Mouse (Mus musculus) cerebral cortex, adult 2 months (tissue): ENCODE measurements around the gene Cenpp.

ENCODE experiments used
- WGBS: fragments of 180-500 bp; shearing (Covaris S2); methylation state at CpG from one replicate; pipeline ENCODE4 v1.1.7; 2018; 5-methylcytosine and 5-hydroxymethylcytosine counted together

The Cenpp gene

DNA sequence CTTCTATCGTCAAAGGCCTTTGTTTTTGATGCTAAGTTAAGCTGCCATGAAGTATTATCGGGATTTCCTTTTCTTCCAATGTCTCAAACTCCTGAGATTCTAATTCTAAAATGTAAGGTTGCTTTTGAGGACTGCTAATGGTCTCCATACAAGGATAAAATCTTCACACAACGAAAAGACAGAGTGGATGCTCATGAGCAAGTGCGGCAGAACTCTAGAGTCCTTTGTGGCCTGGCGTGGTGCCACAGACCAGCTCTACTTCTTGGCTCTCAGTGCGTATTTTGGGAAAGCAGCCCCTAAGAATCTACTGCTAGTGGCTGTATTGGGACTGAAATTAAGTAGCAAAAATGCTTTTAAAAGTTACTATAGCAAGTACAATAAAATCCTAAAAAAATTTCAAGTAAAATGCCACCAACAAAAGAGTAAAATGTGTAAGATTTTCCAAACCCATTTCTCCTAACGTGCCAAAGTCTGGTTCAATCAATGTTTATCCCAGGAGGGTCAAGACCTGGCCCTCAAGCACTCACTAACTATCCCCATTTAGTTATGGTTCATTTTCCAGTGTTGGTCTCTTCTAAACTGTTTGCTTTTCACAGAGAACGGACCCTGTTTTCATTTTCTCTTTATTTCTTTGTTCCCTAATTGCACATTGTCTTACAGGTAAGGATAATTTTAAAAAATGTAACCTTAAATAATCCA is 68.1 kb downstream of the Cenpp start:
- 77% methylated on average over 8 of the region's 8 CpGs for WGBS

DNA sequence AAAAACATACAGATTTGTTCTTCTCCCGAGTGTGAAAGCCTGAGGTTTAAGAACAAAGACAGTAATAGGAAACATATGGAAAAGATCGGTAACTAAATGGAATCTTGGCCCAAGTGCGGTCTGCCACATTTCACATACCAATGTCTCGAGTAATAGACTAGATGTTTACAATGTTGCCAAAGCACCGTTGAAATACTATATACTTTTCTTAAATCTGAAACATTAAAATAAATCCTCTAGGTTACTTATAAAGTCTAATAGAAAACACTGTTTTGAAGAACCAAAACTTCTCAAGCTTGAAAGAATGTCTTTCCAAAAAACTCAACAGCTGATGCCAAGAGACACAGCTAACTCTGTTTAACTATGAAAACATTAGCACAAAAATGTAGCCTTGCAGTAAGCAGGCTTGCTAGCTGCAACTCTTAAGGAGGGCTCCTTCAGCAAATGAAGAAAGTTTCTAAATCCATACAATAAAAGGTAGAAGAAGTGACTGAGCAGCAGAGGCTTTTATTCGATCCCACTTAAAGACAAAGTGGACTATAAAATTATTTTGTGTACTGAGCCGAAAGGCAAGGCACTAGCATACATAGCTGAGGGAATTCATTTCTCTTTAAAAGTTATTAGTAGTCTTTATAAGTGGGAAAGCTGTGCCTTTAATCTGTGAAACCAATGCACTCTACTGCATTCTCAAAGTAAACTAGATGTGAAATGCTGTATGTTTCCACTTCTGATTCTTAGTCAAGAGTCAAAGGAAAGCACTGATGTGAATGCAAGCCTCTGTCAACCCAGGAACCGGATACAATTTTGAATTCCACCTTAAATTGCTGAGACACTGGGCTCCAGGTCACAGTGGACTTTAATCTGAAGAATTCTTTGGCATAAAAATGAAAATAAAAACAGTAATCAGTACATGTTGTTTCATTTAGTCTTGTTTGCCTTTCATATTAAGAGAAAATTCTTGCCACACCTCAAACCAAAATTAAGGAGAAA is 70.7 kb downstream of the Cenpp start, which contains the start of gene Omd:
TSS of gene Omd (plus strand) at position 922 of the 990 bp plus-strand sequence.
- 55% methylated on average over 8 of the region's 8 CpGs for WGBS

DNA sequence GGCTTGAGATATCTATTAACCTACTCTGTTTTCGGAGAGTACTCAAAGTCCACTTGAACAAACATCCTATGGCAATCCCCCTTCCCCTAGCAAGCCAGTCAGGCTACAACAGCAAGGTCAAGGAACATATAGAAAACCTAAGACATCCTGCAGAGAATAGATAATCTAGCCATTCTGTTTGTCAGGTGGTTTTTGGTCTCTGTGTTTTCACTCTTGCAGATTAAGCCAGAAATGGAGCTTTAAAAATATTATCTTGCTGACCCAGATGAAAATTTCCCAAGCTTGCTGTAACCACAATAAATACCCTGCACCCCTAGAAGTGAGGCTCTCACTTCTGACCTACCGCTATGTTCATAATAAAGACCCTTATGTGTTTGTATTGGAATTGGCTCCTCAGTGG is 81.2 kb downstream of the Cenpp start:
- 92% methylated on average over 2 of the region's 2 CpGs for WGBS

DNA sequence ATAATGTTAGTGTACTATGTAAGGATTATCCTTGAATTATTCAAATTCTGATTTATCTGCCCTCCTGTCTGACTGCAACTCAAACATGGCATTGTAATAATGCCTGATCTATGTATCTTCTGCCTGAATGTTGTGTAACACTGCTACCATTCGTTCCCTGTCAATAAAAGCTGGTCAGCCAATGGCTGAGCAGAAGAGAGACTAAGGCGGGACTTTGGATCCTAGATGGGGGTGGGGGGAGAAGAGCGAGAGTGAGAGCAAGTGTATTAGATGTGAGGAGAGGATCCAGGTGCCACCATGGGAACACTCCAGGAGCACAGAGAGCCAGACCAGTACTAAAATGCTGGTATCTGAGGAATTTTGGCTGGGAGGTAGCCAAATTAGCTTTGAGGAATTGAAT is 82.2 kb downstream of the Cenpp start:
- 79% methylated on average over 3 of the region's 3 CpGs for WGBS

DNA sequence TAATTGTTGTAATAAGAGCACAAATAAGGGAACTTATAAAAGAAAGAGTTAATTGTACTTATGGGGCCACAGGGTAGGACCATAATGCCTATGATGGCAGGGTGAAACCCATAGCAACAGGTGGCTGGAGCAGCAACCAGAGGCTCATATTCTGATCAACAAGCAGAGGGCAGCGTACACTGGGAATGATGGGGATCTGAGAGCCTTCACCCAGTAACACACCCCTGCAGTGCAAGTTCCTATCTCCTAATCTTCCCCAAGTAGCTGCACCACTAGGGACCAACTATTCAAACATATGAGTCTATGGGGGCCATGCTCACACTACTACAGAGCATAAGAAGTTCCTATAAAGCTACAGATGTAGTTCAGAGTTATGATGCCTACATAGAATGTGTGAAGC is 88.2 kb downstream of the Cenpp start:
- WGBS: 82% methylated on average over 1 of the region's 1 CpGs

DNA sequence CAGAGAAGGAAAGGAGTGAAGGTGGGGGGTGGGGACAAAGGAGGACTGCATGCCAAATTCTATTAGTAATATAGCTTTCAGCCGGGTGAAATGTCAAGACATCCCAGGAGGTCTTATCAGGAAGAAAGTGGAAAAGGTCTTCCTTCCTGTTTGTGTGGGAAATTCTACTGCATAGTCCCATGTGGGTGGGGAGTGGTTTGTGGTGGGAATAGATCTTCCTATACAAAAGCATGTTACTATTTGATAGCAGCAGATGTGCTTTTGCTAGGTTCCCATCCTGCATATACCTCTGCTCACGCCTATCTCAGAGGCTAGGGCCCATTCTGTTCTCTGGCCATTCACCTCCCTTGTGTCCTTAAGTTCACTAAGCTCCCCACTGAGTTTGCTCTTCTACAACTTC is 91.7 kb downstream of the Cenpp start:
- 67% methylated on average over 2 of the region's 2 CpGs for WGBS

DNA sequence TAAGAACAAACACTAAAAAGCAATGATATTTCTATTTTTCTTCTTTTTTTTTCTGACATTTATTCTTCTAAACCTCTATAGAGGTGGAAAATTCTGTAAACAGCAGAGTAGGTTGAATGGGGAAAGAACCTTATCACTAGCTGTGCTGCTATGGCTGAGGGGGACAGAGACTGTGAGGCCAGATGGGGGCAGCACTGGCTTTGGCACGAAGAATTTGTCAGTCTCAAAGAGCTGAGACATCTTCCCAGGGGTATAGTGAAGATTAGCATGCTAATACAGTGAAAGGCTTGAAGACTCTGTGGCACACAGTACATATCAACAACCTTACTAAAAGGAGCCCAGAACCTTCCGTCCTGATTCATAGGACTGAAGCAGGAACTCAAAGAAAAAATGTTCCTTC is 93.4 kb downstream of the Cenpp start:
- 40% methylated on average over 2 of the region's 2 CpGs for WGBS

DNA sequence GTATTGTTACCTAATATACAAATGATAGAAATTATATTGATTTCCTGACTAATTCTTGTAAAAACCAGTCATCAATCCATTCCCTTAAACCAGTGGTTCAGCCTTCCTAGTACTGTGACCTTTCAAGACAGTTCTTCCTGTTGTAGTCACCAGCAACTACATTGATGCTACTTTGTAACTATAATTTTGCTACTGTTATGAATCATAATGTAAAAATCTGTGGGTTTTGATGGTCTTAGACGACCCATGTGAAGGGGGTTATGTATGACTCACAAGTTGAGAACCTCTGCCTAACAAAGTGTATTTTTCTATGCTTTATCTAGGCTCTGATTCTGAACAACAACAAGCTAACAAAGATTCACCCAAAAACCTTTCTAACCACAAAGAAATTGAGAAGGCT is 95.7 kb downstream of the Cenpp start:
- WGBS: 74% methylated on average over 1 of the region's 1 CpGs

DNA sequence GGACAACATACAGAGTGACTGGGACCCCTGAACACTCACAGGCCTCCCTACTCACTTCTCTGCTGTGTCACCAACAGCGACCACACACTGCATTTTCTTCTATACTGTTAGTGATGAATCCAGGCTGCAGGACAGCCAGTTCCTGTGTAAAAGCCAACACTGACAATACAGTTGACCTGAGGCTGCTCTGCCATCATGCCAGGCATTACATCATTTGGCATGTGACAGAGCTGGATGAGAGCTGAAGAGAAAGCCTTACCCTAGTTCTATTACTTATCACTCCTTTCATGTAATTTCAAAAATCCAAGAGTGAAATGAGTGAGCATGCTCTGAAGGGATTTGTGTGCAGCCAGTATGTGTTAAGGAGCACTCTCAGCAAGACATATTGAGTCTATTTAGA is 96.4 kb downstream of the Cenpp start:
- WGBS: 72% methylated on average over 1 of the region's 1 CpGs

DNA sequence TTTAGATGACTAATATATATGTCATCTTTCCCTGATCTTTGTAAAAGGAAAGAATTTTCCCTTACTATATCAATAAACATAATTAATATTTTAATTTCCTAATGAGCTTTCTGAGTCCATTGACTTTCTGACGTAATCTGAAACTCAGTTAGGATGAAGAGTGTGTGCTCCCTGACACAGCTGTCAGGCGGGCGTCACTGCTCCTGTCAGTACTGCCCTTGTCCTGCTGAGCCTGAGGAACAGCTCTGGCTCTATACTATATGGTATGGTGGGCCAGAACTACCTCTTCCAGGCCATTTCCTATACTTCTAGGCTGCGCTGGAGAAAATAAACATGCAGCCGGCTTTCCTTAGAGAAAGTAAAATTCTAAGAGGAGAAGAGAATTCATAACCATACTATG is 98.1 kb downstream of the Cenpp start:
- WGBS: 88% methylated on average over 5 of the region's 5 CpGs

DNA sequence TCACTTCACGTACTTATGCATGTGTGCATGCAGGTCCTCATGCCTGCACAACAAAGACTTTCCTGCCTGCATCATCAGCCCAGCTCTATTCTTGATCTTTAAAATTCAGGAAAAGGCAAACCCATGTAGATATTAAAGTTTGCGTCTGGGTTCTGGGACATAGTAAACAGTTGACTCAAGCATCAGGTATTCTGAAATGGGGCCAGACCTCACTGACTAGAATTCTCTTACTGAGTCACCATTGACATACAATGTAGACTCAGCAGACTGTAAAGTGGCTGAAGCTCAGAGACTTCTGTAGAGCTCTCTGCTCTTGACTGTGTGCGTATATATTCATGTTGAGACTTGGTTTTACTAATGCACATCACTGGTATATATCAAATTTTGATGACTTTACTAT is 103.0 kb downstream of the Cenpp start:
- 94% methylated on average over 3 of the region's 3 CpGs for WGBS

DNA sequence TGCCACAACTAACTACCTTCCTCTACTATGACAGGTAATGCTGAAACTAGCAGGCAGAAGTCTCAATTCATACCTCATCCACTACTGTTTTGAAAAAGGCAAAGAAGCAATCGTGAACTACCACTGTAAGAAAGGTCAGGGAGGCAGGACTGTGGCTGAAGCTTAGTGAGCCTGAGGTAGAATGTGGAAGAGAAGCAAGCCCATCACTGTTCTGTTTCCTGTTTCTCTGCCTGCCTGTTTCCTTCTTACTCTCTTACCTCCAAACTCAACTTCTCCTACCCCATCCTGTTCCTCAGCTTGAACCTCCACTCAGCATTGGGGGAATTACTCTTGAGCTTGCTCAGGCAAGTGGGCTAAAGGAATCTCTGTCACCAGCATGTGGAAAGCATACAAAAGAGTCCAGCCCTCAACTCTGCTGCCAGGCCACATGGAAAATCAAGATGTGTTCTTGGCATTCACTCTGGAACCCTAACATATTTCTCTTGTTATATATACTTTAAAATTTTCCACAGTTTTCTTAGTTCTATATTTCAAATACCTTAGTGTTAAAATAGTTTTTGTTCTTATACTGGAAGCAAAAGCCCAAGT is 104.9 kb downstream of the Cenpp start:
- WGBS: 81% methylated on average over 1 of the region's 1 CpGs

DNA sequence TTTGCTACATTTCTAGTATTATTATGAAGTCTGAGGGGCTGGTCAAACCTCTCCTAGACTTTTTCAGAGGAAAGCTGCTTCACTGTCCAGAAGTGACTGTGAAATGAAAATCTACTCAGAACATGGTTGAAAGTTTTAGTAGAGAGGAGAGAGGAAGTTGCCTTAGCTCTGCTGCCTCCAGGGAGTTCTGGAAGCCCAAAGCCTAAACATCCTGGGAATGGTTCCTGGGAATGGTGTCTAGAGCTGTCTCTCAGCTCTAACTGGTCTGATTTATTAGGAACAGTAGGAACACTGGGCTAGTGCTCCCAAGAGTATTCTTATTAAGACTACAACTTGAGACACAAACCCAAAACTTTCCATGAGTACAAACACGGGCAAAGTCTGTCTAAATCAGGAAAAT is 106.1 kb downstream of the Cenpp start:
- 90% methylated on average over 1 of the region's 1 CpGs for WGBS

DNA sequence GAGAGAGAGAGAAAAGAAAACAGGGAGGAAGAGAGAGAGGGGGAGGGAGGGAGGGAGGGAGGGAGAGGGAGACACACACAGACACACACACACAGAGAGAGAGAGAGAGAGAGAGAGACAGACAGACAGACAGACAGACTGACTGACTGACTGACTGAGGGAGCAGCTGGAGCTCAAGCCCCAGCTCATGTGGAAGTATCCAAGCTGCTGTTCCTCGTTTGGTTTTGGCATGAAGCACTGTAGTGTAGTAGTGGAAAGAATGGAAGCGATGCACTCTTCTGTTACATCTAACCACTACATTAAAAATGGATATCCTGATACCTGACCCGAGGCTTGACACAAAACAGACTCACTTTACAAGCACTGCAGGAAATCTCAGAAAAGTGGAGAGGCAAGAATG is 106.9 kb downstream of the Cenpp start:
- WGBS: 62% methylated on average over 3 of the region's 3 CpGs

DNA sequence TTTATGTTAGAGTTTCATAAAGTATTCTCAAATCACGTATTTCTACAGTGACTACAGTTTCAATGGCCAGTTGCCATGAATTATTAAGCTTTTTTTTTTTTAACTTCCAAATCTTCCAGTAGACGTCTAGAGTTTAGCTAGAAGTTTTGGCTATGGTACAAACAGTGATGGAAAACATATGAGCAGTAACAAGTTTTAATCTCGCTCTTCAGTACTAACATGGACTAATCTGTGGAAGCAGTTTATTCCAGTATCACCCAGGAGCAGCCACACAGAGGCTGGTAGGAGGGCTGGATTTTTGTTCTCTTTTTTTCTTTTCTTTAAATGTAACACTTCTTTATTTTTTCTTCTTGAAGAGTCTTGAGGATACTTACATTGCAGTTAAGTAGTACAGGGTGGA is 108.3 kb downstream of the Cenpp start, which contains the start of gene Aspn:
TSS of gene Aspn (plus strand) at position 165 of the 400 bp plus-strand sequence.
- 73% methylated on average over 3 of the region's 3 CpGs for WGBS

DNA sequence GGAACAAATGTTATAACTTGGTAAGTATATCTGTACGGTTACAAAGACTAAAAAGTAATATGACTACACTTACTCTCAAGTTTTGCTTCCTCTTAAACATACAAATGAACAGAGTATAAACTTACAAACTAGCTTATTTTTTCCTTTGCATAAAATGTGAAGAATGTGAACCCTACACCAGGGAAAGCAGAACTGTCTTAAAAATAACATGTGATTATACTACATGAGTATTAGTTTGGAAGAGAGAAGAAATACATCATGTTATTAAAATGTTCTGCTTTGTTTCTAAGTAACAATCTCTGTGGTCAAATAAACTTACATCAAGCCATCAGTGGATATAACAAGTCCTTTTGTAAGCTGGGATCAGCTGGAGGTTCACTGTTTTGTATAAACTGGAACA is 113.9 kb downstream of the Cenpp start:
- 91% methylated on average over 1 of the region's 1 CpGs for WGBS

DNA sequence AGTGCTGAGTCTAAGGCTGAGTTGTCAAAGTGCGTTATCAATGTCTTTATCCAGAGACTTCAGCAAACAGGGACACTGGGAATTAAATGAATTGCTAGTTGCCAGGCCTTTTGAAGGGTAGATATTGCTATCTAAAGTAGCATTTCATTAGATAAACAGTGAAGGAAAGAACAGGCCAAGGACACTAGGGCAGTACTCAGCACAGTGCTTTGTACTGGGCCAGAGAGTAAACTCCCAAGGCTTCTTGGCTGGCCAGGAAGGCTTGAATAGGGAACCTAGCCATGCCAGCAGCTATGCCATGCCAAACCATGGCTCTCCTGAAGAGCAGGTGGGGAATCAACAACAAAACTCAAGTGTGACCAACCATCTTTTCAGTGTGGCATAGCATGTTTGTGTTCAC is 115.6 kb downstream of the Cenpp start:
- 100% methylated on average over 1 of the region's 1 CpGs for WGBS

DNA sequence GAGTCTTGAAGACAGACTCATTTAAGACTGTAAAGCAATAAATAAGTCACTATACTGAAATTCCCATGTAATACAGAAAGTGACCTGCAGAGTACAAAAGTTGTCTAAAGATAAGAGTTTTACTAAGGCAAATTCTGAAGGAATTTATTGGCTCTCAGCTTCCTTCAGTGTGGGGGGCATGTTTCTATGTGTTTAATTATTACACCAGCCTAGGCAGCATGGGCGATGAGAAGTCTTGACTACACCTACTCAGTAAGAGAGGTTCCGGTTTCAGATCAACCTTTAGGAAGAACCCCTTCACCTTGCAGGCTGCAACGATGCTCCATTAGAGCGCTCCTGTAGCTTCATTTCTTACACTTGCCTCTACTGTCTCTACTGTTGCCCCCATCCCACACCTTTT is 121.9 kb downstream of the Cenpp start:
- WGBS: 97% methylated on average over 4 of the region's 4 CpGs

DNA sequence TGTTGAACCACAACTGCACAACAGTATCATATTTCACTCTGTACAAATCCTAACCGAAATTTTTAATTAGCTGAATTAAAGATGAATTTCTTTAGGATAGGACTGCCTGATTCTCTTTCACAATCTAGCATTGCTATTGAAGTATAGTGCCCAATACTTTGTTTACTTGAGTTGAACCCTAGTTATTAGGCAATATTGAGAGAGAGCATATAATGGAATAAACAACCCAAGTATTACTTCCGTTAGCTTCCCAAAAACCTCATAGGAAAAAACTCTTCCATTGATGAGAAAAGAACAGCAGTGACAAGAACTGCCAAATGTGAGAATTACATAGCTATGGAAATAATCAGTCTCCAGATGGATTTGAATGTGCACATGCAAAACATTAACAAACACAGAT is 126.3 kb downstream of the Cenpp start:
- WGBS: 84% methylated on average over 2 of the region's 2 CpGs

DNA sequence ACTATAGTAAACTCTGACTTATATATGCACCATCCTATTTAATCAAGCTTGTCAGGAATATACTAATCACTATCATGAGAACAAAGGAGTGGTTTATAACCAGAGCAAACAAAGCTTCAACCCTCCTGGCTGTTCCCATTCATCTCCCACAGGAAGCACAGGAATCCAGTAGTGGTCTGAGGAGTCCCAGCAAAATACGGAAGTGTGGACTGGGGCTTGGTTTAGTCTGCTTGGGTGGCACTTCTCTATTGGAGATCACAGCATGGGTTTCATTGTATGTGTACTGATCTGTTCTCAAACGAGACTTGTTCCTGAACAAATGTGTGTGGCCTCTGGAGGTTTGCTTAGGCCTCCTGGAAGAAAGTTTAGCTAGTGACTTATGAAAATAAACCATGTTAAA is 133.8 kb downstream of the Cenpp start:
- WGBS: 59% methylated on average over 2 of the region's 2 CpGs

DNA sequence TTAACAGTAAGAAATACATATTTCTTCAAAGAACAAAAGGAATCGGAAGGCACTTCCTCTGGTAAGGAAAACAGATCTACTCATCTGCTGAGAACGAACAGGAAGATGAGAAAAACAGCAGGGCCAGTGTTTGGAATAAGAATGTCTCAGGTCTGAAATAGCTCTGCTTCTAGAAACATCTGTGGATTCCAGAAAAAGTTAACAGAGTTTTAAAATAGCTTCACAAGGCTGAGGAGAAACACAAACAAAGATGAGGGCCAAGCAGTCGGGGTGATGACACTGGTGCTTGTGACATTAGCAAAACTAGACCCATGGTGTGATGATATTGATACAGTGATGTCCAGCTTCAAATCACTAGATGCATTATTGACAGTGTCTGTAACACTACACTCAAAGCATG is 145.4 kb downstream of the Cenpp start:
- 55% methylated on average over 3 of the region's 3 CpGs for WGBS

DNA sequence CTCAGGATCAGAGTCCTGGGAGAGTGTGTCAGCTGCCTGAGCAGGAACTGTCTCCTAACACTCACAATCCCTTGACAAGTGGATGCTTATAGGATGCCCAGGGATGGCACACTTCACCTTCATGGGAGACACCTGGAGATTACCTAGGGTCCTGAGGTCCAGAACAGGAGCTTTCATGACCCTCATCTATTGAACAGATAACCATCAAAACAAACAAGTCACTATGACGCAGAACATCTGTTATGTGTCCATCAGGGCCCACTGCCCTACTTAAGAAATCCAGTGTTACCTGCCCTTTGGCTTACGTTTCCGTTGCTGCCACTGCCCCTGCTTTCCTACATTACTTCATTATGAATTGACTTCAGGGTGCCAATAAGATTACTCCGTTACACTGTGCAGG is 146.8 kb downstream of the Cenpp start:
- 90% methylated on average over 4 of the region's 4 CpGs for WGBS

DNA sequence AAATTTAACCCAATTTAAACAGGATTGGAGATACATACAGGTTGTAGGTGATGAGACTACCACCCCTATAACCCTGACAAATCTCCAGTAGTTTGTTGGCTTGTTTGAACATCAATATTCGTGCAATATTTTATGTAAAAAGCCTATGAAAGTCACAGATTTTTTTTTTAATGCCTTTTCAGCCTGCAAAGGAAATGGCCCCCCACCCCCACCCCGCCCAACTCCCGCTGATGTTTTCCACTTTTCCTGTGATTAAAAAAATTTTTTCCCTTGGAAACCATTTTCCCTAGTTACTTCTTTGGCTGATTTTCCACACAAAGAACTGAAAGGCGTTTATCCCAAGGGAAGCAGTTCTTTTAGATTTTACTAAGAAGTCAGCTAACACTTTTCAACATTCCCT is 148.1 kb downstream of the Cenpp start, which contains the start of gene Ecm2:
TSS of gene Ecm2 (plus strand) at position 301 of the 400 bp plus-strand sequence.
- WGBS: 44% methylated on average over 4 of the region's 4 CpGs
